ENCODE assay signal across 18 mouse cellular contexts in the genomic region with DNA sequence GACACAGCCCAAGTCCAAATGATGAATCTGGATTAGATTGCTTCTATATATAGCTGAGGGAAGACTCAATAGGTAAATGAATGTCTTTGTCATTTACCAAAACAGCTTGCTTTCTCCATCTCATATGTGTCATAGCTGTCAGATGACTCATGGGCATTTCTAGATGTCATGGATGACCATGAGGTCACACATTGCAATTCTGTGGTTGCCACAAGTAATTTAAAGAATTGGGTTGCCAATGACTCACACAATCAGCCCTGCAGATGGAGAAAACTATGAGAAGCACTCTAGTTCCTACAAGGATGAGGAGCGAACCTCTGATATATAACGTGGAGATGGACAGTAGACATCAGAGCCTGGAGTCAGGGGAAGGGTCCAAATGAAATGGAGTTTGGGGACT. TPM values are rescaled to one million over a fixed set of nuclear protein-coding genes. Genes with fewer than 3 reads are reported as not detected.
"Had no signal": no experiment of that assay in that cellular context is flagged by ENCODE, and none has a peak within 500 bp of the region (broad histone marks: within the 10 kb centered on the region; RNA-seq: fewer than 3 reads in every experiment).

No protein-coding gene starts in this region.

- H3K4me2 ChIP-seq: limb, embryonic 13.5 days had no signal

- H3K27ac ChIP-seq: kidney, postnatal 0 days; layer of hippocampus, adult 2 months; limb, embryonic 13.5 days; liver, embryonic 14.5 days; midbrain, embryonic 10.5 days had no signal

- H3K4me1 ChIP-seq: limb, embryonic 13.5 days; midbrain, embryonic 10.5 days had no signal

- DNase-seq: kidney, adult 9 months; kidney, postnatal 36 days; left cerebral cortex, postnatal 4 days; lung, adult 18-20 months; lung, postnatal 36 days; midbrain, embryonic 14.5 days; thymus, postnatal 36 days had no signal

- H3K36me3 ChIP-seq: limb, embryonic 13.5 days; midbrain, embryonic 10.5 days had no signal

- H3K27me3 ChIP-seq: limb, embryonic 13.5 days had no signal

- H3K4me3 ChIP-seq: layer of hippocampus, adult 2 months; limb, embryonic 13.5 days; midbrain, embryonic 10.5 days had no signal

RNA-seq across cellular contexts. Expression of gene Siglecg, which starts 8.5 kb away (rescaled TPM):
- polyA plus RNA-seq: midbrain, embryonic 14.5 days; neural tube, embryonic 14.5 days had no signal

RNA-seq across cellular contexts. Expression of gene Lim2, which starts 28.0 kb away (rescaled TPM):
- polyA plus RNA-seq: kidney, postnatal 0 days; limb, embryonic 13.5 days; liver, adult 2 months; lung, embryonic 16.5 days; midbrain, embryonic 14.5 days; neural tube, embryonic 14.5 days; small intestine, adult 2 months; stomach, embryonic 16.5 days; thymus, postnatal 0 days had no signal

RNA-seq across cellular contexts. Expression of gene Nkg7, which starts 37.4 kb away (rescaled TPM):
- polyA plus RNA-seq: midbrain, embryonic 10.5 days; midbrain, embryonic 14.5 days; neural tube, embryonic 14.5 days had no signal

RNA-seq across cellular contexts. Expression of gene Cldnd2, which starts 41.1 kb away (rescaled TPM):
- polyA plus RNA-seq: limb, embryonic 13.5 days; liver, embryonic 14.5 days; lung, embryonic 16.5 days; midbrain, embryonic 10.5 days; midbrain, embryonic 14.5 days; neural tube, embryonic 14.5 days; small intestine, adult 2 months; stomach, embryonic 16.5 days; thymus, postnatal 0 days had no signal
